22 mouse cellular contexts compared by ENCODE assay signal in genomic region chr16:16926536-16926935, GRCm38 (mm10). TPM values are rescaled to one million over a fixed set of nuclear protein-coding genes. Genes with fewer than 3 reads are reported as not detected.
DNase-seq lines count a peak whose midpoint lies in the region; ATAC-seq and TF ChIP-seq lines count a peak whose summit lies in the region.
"Had no signal": no experiment of that assay in that cellular context is flagged by ENCODE, and none has a peak within 500 bp of the region (broad histone marks: within the 10 kb centered on the region; RNA-seq: fewer than 3 reads in every experiment).

No protein-coding gene starts in this region.

- peaks cover 9% of the 10 kb centered on the region; the same call in 1 of the 2 replicates for H3K4me1 ChIP-seq in cortical plate, adult 2 months (ENCODE audit: control insufficient read depth, insufficient read depth, low read length)
- peaks cover 42% of the 10 kb centered on the region for H3K4me1 ChIP-seq in olfactory bulb, adult 2 months (ENCODE audit: control insufficient read depth, insufficient read depth, low read length)
- peaks cover 11% of the 10 kb centered on the region for H3K4me1 ChIP-seq in cerebellum, adult 2 months (ENCODE audit: control insufficient read depth, insufficient read depth, low read length)
- no peaks in the 10 kb centered on the region for H3K4me1 ChIP-seq in kidney, embryonic 14.5 days (ENCODE audit: control insufficient read depth, insufficient read depth, low read length)
- H3K4me1 ChIP-seq: intestine, embryonic 15.5 days; liver, embryonic 12.5 days; midbrain, embryonic 12.5 days had no signal

- H3K36me3 ChIP-seq in kidney, embryonic 14.5 days (ENCODE audit: control insufficient read depth, insufficient read depth, low read length), result peaks cover 30% of the 10 kb centered on the region; the same call in 1 of the 2 replicates
- H3K36me3 ChIP-seq: intestine, embryonic 15.5 days had no signal

- no peaks in the 10 kb centered on the region for H3K9me3 ChIP-seq in kidney, embryonic 14.5 days (ENCODE audit: control insufficient read depth, low read length)
- H3K9me3 ChIP-seq: intestine, embryonic 15.5 days; liver, embryonic 12.5 days; midbrain, embryonic 12.5 days had no signal

- no peak overlapping the region for H3K4me3 ChIP-seq in cortical plate, adult 2 months (ENCODE audit: insufficient read depth, low read length)
- H3K4me3 ChIP-seq in olfactory bulb, adult 2 months (ENCODE audit: insufficient read depth, low read depth, low read length), result no peak overlapping the region
- no peak overlapping the region for H3K4me3 ChIP-seq in cerebellum, adult 2 months (replicated peaks; ENCODE audit: insufficient read depth, low read depth, low read length)
- H3K4me3 ChIP-seq in kidney, embryonic 14.5 days (ENCODE audit: low read length), result no peak overlapping the region
- H3K4me3 ChIP-seq: intestine, embryonic 15.5 days; liver, embryonic 12.5 days; midbrain, embryonic 12.5 days had no signal

- H3K27ac ChIP-seq in cortical plate, adult 2 months (ENCODE audit: insufficient read depth, low read length), result peak overlapping the region; percentile 73
- peak overlapping the region; percentile 85 for H3K27ac ChIP-seq in olfactory bulb, adult 2 months (ENCODE audit: insufficient read depth, low read depth, low read length)
- H3K27ac ChIP-seq in cerebellum, adult 2 months (ENCODE audit: insufficient read depth, low read length), result no peak overlapping the region
- H3K27ac ChIP-seq in kidney, embryonic 14.5 days (ENCODE audit: low read depth, low read length), result no peak overlapping the region
- H3K27ac ChIP-seq: hindbrain, embryonic 14.5 days; intestine, embryonic 15.5 days; kidney, postnatal 0 days; liver, embryonic 12.5 days; macrophage; midbrain, embryonic 12.5 days had no signal

- no peak for ATAC-seq in kidney, embryonic 14.5 days (ENCODE audit: low FRiP score, low TSS enrichment)
- ATAC-seq: activated CD4-positive, CD25-positive, alpha-beta regulatory T cell, adult 4 months; forebrain, postnatal 0 days; intestine, embryonic 15.5 days; liver, embryonic 12.5 days; Patski had no signal

- 0 out of 2 replicates have a peak, but pooled peaks have one; percentile 35 for TF ChIP-seq POLR2A in cortical plate, adult 2 months (IDR thresholded peaks at IDR 0.05; ENCODE audit: extremely low read depth, insufficient read depth, low read length)
- TF ChIP-seq POLR2A in olfactory bulb, adult 2 months (IDR thresholded peaks at IDR 0.05; ENCODE audit: insufficient read depth, low read depth, low read length), result no peak
- TF ChIP-seq POLR2A in cerebellum, adult 2 months (IDR thresholded peaks at IDR 0.05; ENCODE audit: borderline replicate concordance, insufficient read depth, low read length), result no peak

- peak; percentile 57 for DNase-seq in layer of hippocampus, adult 9-11 months
- DNase-seq in layer of hippocampus, postnatal 25 days (ENCODE audit: extremely low spot score in 1 of 2, low spot score in 1 of 2), result no peak
- DNase-seq in brain, adult 2 months (ENCODE audit: low read depth, low spot score), result peak; percentile 90
- DNase-seq in cerebellum, adult 2 months, result no peak
- DNase-seq: adrenal gland, postnatal 25 days; cerebellum, adult 9-11 months; forebrain, postnatal 0 days; gastrocnemius, postnatal 25 days; lung, embryonic 14.5 days had no signal

- no peaks in the 10 kb centered on the region for H3K27me3 ChIP-seq in cerebellum, adult 2 months (ENCODE audit: control insufficient read depth, insufficient read depth, low read length)
- no peaks in the 10 kb centered on the region for H3K27me3 ChIP-seq in kidney, embryonic 14.5 days (ENCODE audit: control insufficient read depth, insufficient read depth, low read length)
- H3K27me3 ChIP-seq: intestine, embryonic 15.5 days; liver, embryonic 12.5 days; midbrain, embryonic 12.5 days; Patski had no signal

- no peak for TF ChIP-seq CTCF in cortical plate, adult 2 months (IDR thresholded peaks at IDR 0.05; ENCODE audit: extremely low read depth, insufficient read depth, low read length)
- no peak for TF ChIP-seq CTCF in olfactory bulb, adult 2 months (IDR thresholded peaks at IDR 0.05; ENCODE audit: insufficient read depth, low read depth, low read length)
- no peak for TF ChIP-seq CTCF in cerebellum, adult 2 months (IDR thresholded peaks at IDR 0.05; ENCODE audit: borderline replicate concordance, insufficient read depth, low read depth, low read length)

- no peak overlapping the region for H3K9ac ChIP-seq in kidney, embryonic 14.5 days (ENCODE audit: low read depth, low read length)
- H3K9ac ChIP-seq: forebrain, postnatal 0 days; hindbrain, embryonic 14.5 days; intestine, embryonic 15.5 days; liver, embryonic 12.5 days; lung, embryonic 14.5 days; midbrain, embryonic 12.5 days had no signal

- 17% methylated on average over 5 of the region's 5 CpGs for WGBS in olfactory bulb, adult 2 months
- WGBS in cerebellum, adult 2 months, result 43% methylated on average over 5 of the region's 5 CpGs
- WGBS in kidney, embryonic 14.5 days, result 74% methylated on average over 5 of the region's 5 CpGs

- H3K4me2 ChIP-seq in kidney, embryonic 14.5 days (replicated peaks; ENCODE audit: low read depth, low read length), result no peak overlapping the region
- H3K4me2 ChIP-seq: hindbrain, embryonic 14.5 days; intestine, embryonic 15.5 days; liver, embryonic 12.5 days; lung, embryonic 14.5 days; midbrain, embryonic 12.5 days had no signal

RNA-seq across cellular contexts. Expression of gene Ppm1f, which starts 30.3 kb away (rescaled TPM):
- total RNA-seq in layer of hippocampus, postnatal 25 days (2021), result 10 to 100 TPM; 43.2 to 44.0 TPM
- polyA plus RNA-seq in cortical plate, adult 2 months (2012; rRNA removed), result 41.7 and 43.9 TPM in 2 replicates
- polyA plus RNA-seq in olfactory bulb, adult 2 months (2012; ENCODE audit: insufficient read depth, insufficient read length, low replicate concordance, missing spikeins), result not detected in 2 replicates
- polyA plus RNA-seq in cerebellum, adult 2 months (2012; rRNA removed), result 32.6 and 36.4 TPM in 2 replicates
- 11.0 and 21.3 TPM in 2 replicates for polyA plus RNA-seq in kidney, embryonic 14.5 days (2014; fragmentation: Nextera tagmentation; extraction: Ambion mirVana)

RNA-seq across cellular contexts. Expression of gene Vpreb1, which starts 55.9 kb away (rescaled TPM):
- total RNA-seq in layer of hippocampus, postnatal 25 days (2021), result 1 to 10 TPM in 1 of 2 experiments, under 1 TPM in 1; 0.52 to 1.6 TPM
- polyA plus RNA-seq in cortical plate, adult 2 months (2012; rRNA removed), result 0.38 and 0.47 TPM in 2 replicates
- not detected in 2 replicates for polyA plus RNA-seq in olfactory bulb, adult 2 months (2012; ENCODE audit: insufficient read depth, insufficient read length, low replicate concordance, missing spikeins)
- polyA plus RNA-seq in cerebellum, adult 2 months (2012; rRNA removed), result 0.40 TPM in 1 of 2 replicates, not detected in the other
- 1.7 and 2.8 TPM in 2 replicates for polyA plus RNA-seq in kidney, embryonic 14.5 days (2014; fragmentation: Nextera tagmentation; extraction: Ambion mirVana)
- total RNA-seq: gastrocnemius, postnatal 25 days; layer of hippocampus, adult 18-20 months had no signal
- polyA plus RNA-seq: macrophage; neural tube, embryonic 14.5 days had no signal

RNA-seq across cellular contexts. Expression of gene Top3b, which starts 56.0 kb away (rescaled TPM):
- total RNA-seq in layer of hippocampus, postnatal 25 days (2021), result 10 to 100 TPM; 61.5 to 70.4 TPM
- 81.7 and 86.5 TPM in 2 replicates for polyA plus RNA-seq in cortical plate, adult 2 months (2012; rRNA removed)
- not detected in 2 replicates for polyA plus RNA-seq in olfactory bulb, adult 2 months (2012; ENCODE audit: insufficient read depth, insufficient read length, low replicate concordance, missing spikeins)
- 102 and 114 TPM in 2 replicates for polyA plus RNA-seq in cerebellum, adult 2 months (2012; rRNA removed)
- polyA plus RNA-seq in kidney, embryonic 14.5 days (2014; fragmentation: Nextera tagmentation; extraction: Ambion mirVana), result 55.6 and 81.4 TPM in 2 replicates

RNA-seq across cellular contexts. Expression of gene Mapk1, which starts 56.6 kb away (rescaled TPM):
- total RNA-seq in layer of hippocampus, postnatal 25 days (2021), result 100 to 1,000 TPM; 519 to 524 TPM
- 291 and 296 TPM in 2 replicates for polyA plus RNA-seq in cortical plate, adult 2 months (2012; rRNA removed)
- polyA plus RNA-seq in olfactory bulb, adult 2 months (2012; ENCODE audit: insufficient read depth, insufficient read length, low replicate concordance, missing spikeins), result 179 and 489 TPM in 2 replicates
- 154 and 162 TPM in 2 replicates for polyA plus RNA-seq in cerebellum, adult 2 months (2012; rRNA removed)
- polyA plus RNA-seq in kidney, embryonic 14.5 days (2014; fragmentation: Nextera tagmentation; extraction: Ambion mirVana), result 197 and 210 TPM in 2 replicates

Comparison
In these comparisons a context has a peak if more than half of its experiments do, and no peak if none do; other contexts are left out.
1. DNase-seq: peak in layer of hippocampus, adult 9-11 months (single experiment) and brain, adult 2 months (single experiment); none in layer of hippocampus, postnatal 25 days (0 of 2) and cerebellum, adult 2 months (0 of 2).
2. H3K27ac ChIP-seq: peak in cortical plate, adult 2 months (single experiment) and olfactory bulb, adult 2 months (single experiment); none in cerebellum, adult 2 months (single experiment) and kidney, embryonic 14.5 days (single experiment).